Mouse (Mus musculus): Measurements from ENCODE around the gene Sspo.
"Not testable (repeated sequence)": the region's sequence is repeated elsewhere in the genome, so short reads cannot be mapped to it uniquely, and the experiment has no call there.

The Sspo gene

DNA sequence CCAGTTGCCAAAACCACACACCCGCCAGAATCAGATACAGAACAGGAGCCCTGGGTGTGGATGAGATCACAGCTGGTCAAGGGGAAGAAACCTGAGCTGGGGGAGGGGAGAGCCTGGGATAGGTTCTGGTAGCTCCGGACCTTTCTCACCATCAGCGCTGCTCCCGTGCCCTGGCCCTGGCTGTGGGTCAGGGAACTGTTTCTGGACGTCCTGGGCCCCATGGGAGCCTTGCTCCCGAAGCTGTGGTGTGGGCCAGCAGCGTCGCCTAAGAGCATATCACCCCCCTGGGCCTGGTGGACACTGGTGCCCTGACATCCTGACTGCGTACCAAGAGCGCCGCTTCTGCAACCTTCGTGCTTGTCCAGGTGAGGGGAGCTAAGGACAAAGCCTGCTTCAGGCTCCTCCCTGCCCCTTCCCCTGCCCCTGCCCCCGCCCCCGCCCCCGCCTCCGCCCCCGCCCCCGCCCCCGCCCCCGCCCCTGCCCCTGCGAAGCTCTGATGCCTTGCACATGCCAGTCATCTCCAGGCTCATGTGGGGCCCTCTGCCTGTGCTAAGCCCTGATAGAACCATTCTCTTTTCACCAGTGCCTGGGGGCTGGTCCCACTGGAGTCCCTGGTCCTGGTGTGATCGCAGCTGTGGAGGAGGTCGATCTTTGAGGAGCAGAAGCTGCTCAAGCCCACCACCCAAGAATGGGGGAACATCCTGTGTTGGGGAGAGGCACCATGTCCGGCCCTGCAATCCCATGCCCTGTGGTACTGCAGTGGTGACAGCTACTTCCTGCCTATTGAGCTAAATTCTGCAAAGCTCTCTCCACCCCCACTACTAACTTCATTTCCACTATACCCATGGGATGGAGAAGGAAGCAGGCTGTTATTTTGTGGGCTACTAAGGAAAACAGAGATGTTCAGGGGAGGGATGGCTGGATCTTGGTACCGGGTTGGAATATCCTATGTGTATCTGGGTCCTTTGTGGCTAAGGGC is 40.0 kb downstream of the Sspo start:
- no peak for DNase-seq (ENCODE audit: low spot score in 2 of 2)

DNA sequence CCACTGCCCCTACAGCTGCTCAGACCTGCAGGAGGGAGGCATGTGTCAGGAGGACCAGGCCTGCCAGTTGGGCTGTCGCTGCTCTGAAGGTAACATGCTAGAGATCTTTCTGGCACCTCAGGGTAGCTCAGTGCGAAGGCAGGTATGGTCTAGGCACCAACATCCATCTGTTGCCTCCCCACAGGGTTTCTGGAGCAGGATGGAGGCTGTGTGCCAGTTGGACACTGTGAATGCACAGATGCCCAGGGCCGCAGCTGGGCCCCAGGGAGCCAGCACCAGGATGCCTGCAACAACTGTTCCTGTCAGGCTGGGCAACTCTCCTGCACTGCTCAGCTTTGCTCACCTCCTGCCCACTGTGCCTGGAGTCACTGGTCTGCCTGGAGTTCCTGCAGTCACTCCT is 41.7 kb downstream of the Sspo start:
- no peak for DNase-seq (ENCODE audit: low spot score in 2 of 2)

DNA sequence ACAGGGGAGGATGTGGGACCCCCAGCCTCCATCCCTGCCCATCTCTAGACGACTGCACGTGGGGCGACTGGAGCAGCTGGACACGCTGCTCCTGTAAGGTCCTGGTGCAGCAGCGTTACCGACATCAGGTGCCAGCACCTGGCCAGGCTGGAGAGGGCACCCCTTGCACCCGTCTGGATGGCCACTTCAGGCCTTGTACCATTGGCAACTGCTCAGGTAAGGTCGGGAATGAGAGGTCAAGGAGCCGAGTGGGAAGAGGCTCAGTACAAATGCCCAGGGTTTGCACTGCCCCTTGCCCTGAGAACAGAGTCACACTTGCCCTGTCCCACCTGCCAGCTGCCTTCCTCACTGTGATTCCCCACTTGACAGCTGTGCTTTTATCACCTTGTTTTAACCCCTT is 43.3 kb downstream of the Sspo start:
- no peak for DNase-seq (ENCODE audit: low spot score in 2 of 2)

DNA sequence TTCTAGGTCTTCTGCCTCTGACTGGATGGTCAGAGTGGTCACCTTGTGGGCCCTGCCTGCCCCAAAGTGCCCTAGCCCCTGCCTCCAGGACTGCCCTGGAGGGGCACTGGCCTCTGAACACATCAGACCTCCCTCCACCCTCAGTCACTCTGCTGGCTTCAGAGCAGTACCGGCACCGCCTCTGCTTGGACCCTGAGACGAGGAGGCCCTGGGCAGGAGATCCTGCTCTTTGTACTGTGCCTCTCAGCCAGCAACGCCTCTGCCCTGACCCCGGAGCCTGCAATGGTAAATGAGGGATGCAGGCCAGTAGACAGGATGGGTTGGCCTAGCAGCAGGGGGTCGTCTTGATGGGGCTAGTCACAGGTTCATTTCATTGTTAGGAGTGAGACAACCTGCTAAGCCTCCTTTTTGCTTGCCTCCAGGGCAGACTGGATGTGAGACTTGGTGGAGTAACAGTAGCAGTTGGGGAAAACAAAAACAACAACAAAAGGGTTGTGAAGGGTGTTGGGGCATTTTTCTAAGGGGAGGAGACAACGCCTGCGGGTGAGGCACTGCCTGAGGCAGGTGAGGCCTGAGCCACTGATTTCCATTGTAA is 45.2 kb downstream of the Sspo start:
- no peak for DNase-seq (ENCODE audit: low spot score in 2 of 2)

DNA sequence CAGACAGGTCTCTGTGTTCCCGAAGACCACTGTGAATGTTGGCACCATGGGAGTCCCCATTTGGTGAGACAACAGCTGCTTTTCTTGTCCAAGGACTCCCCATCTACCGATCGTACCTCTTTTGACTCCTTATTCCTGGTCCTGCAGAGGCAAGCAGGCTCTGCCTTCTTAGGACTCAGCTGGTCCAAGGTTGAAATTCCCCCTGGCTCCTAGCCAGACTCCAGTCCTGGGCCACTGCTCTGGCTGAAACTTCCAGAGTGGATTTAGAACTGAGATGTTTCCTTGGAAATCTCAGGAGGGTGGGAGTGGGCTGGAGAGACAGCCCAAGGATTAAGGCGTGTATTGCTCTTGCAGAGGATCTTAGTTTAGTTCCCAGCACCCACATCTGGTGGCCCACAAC is 49.5 kb downstream of the Sspo start:
- DNase-seq (ENCODE audit: low spot score in 2 of 2), result no peak

DNA sequence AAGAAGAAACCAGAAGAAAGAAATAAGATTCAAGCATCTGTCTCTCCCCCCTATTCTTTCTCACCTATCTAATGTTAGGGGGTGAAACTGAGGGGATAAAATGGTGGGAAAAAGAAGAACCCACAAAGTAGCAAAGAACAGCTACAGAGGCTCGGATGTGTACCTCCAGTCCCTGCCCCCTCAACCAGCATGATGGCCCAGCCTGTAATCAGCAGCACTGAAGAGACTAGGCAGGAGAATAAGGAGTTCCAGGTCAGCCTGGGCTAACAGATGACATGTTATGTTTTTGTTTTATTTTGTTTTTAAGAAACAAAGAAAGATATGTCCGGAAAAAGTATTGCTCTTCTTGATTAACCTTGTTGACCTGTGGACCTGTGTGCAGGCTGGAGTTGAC is 55.8 kb downstream of the Sspo start:
- no peak for DNase-seq (ENCODE audit: low spot score in 2 of 2)

DNA sequence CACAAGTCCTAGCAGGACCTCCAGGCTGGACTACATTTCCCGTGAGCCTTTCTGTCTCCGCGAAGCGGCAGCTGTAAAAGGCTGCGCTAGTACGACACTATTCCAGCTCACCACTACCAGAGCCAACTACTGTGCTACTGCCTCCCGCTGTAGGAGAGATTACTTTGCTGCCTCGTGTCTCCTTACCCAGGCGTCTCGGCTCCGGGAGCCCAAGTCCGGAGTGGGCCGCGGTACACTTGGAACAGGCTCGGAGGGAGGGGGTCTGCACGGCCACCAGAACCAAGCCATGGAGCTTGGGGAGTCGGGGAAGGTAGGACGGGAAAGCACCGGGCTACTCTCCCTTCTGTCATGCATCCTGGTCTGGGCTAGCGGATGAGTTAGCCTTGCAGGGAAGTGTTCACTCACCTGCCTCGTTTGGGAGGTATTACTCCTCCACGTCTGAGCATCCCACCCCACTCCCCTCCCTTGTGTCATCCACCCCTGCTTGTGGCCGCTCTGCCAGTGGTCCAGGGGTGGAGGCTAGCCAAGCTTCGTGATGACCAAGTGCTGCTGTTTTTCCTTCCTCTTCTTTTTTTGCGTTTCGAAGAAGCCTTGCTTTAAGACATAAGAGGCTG is 56.3 kb downstream of the Sspo start:
- DNase-seq (ENCODE audit: low spot score in 2 of 2), result peak; percentile 16 to 36

DNA sequence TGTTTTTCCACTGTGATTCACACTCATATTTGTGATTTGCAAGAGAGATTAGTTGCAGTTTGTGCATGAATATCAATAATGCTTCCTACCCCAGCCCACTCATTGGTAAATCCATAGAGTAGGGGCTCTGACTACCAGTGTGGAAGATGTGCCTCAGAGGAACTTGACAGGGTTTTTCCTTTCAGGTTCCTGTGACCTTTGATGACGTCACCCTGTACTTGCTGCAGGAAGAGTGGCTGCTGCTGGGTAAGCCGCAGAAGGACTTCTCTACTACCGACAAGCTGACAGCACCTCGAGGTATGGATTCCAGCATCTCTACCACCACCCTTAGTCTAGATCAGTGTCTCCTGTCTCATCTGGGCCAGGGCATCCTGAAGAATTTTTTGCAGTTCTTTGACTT is 60.1 kb downstream of the Sspo start:
- DNase-seq (ENCODE audit: low spot score in 2 of 2), result no peak

DNA sequence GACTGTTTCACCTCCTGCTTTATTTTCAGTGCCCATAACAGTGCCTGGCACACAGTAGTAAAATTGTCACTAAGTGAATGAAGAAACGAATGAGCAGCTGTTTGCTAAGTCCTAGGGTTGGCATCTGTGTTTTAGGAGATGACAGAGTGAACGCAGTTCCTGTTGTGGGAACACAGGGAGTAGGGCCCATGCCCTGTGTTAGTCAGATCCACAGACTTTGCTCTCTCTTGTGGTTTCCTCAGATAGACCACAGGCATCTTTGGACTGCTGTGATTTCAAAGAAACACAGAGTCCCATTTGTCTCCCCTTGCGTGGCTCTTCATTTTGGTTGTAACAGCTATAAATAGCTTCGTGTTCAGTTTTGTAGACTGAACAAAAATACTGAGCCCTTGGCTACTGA is 62.4 kb downstream of the Sspo start:
- no peak for DNase-seq (ENCODE audit: low spot score in 2 of 2)

DNA sequence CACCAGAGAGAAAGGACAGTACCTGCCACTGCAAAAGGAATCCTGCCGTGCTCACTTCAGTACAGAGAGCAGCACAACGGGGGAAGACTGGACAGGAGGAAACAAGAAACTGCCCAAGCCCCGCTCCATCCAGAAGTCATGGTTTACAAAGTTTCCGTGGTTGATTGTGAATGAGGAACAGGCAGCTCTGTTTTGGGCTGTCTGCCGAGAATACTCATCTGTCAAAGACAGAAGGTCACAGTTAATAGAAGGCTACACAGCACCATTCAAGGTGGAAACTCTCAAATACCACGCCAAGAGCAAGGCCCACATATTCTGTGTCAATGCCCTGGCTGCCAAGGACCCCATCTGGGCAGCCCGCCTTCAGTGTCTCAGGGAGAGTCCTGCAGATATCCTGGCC is 63.8 kb downstream of the Sspo start:
- DNase-seq (ENCODE audit: low spot score in 2 of 2), result no peak

DNA sequence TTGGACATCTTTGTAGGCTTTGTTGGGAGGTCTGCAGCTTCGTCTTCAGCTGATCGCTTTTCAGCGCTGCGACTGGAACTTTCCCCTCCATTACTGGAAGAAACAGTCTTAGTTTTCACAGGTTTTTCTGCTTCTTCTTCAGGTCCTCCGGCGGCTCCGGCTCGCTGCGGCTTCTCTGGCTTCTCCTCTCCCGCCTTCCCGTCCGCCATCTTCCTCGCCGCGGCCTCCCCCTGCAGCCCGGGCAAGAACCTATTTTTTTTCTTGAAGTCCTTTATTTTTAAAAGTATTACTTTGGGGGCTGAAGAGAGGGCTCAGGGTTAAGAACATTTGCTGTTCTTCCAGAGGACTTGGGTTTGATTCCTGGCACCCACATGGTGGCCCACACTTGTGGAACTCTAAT is 76.9 kb downstream of the Sspo start:
- DNase-seq (ENCODE audit: low spot score in 2 of 2), result not testable (repeated sequence)

DNA sequence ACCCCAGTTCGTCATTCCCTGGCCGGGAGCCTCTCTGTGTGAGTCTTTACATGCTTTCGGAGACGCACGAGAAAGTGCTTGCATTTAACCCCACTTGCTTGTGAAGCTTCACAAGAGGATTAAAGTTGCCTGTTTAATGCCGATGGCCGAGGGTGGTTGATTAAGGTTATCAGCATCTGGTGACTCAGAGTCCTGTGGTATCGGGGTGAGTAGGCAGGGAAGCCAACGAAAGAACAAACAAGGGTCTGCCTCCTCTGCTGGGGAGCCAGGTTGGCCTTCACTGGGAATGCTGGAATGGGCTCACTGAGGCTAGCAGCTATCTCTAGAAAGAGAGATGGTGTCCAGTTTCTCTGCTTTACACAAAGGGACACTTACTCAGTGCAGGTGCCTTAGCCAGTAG is 79.9 kb downstream of the Sspo start:
- DNase-seq (ENCODE audit: low spot score in 2 of 2), result no peak

DNA sequence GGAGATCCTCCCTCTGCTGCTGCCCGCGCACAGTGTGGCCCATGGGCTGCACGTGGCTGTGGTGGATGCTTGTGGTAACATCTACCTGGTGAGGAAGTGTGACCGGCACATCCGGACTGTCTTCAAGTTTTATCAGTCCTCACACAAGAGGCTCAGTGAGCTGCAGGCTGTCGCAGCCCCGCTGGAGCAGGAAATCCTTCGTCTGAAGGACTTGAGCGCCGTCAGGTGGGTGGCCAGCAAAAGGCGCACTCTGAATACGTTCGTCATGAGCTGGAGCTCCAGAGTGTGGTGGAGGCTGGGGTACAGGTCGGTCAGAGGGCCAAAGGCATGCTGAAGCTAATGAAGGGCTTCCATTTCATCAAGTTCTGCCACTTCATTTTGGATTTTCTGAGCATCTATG is 81.2 kb downstream of the Sspo start:
- no peak for DNase-seq (ENCODE audit: low spot score in 2 of 2)

DNA sequence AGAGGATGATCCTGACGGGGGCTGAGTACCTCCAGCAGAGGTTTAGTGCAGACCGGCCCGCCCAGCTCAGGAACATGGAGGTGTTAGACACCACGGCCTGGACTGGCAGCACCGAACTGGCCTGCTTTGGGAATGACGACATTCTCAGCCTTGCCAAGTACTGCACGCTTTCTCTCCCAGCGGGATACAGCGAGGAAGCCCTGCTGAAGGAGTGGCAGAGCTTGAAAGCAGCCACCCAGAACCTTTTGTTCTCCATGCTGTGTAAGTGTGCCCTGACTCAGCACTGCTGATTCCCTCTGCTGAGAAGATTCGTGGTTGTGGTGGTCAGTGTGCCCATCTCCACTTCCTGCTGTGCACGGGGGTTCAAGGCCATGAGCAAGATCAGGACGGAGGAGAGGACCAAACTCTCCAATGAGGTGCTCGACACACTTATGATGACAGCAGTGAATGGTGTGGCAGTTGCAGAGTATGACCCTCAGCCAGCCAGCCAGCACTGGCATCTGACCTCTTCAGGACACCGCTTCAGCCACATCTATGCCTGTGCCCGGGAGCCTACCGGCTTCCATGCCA is 81.9 kb downstream of the Sspo start:
- no peak for DNase-seq (ENCODE audit: low spot score in 2 of 2)

DNA sequence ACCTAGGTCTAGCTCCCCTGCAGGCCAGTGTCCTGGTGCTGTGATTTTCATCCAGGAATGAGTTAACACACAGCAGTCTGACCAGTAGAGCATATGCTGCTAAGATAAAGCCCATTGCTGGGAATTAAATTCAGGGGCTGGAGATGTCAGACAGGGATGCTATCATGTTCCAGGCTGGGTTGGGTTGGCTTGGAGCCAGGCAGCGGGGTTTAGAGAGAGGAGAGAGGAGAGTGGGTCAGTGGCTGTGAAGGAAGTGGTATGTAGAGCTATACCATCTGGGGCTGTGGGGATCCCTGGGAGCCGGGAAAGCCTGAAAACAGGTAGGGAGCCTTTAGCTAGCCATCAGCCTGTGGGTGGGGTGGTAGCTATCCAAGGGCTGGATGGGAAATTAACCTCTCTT is 82.8 kb downstream of the Sspo start:
- no peak for DNase-seq (ENCODE audit: low spot score in 2 of 2)

DNA sequence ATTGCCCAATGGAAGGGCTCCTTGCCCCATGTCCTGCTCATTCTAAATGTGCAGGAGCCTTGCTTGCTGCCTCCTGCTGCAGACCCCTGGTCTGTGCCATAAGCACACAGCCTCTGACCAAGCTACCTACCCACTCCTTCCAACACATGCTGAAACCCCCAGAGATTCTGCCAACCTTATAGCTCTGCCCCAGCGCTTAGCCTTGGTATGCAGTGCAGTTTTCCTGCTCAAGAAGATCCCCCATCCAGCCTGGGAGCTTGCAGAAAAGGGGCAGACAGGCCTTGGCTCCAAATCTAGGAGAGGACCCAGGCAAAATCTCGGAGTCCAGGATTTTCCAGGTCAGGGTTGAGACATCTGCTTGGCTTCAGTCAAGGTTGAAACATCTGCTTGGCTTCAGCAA is 85.4 kb downstream of the Sspo start:
- DNase-seq (ENCODE audit: low spot score in 2 of 2), result no peak

DNA sequence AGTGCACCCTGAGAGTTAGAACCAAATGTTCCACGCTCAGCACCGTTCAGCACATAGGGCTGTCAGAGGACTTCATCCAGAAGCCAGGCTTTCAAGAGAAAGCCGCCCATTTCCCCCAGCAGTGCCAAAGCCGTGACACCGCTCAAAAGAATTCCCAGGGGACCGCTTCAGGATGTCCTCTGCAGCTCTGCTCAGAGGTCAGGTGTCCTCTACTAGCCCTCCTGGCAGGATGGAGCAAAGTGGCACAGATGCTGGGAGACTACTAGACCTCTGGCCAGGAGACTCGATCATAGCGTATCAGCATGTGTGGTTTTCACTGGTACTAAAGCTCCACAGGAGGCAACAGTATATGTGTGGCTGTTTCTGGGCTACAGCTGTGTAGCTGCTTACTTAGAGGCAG is 86.9 kb downstream of the Sspo start:
- DNase-seq (ENCODE audit: low spot score in 2 of 2), result no peak

DNA sequence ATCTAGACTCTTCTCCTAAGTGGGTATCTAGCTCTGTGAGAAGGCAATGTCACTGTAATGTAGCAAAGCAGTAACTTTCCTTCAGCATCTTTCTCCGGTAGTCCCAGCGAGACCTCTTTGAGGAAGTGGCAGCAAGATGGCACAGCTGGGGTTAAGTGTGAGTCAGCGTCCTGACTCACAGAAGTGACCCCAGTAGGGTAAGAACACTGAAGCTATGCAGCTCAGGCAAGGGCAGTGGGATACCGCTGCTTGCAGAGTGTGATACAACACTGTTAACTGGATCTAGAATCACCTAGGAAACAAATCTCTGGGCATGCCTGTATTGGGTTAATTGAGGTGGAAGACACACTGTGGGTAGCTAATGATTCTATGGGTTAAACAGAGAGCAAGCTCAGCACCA is 88.1 kb downstream of the Sspo start:
- no peak for DNase-seq (ENCODE audit: low spot score in 2 of 2)

DNA sequence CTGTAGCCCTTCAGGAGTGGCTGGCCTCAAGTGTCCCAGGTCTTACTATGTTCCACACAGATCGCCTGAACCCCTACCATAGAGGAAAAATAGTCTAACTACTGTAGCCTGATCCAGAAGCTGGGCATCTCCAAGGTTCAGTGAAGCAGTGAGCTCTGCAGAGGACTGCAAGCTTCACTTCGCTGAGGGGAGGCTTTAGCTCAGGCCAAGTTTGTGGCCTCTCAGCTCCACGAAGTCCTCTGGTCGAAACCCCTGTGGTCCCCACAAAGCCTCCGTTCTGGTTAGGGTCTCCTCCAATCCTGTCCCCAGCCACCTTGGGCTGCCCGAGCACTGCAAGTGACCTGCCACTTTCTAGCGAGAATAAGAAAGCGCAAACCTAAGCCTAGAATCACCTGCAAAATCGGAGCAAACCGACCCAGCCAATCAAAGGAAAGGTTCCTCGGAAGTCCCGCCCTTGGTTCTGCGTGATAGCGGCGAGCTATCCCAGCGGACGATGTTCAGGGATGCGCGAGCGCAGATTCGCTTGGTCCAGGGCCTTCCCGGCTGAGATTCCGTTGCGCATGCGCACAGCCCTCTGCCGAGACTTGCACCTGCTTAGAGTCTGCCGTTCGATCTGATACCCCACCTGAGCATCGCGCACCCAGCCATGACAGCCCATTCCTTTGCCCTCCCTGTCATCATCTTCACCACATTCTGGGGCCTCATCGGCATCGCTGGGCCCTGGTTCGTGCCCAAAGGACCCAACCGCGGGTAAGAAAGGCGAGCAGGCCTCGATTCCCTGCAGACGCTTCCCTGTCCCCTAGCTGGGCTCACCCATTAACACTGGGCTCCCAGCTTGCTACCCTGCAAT is 89.3 kb downstream of the Sspo start, which contains the start of gene Atp6v0e2:
Atp6v0e2 (plus strand) TSS at position 511 of the 850 bp plus-strand sequence.
- DNase-seq (ENCODE audit: low spot score in 2 of 2), result peak in 1 of 2 experiments; percentile 32

DNA sequence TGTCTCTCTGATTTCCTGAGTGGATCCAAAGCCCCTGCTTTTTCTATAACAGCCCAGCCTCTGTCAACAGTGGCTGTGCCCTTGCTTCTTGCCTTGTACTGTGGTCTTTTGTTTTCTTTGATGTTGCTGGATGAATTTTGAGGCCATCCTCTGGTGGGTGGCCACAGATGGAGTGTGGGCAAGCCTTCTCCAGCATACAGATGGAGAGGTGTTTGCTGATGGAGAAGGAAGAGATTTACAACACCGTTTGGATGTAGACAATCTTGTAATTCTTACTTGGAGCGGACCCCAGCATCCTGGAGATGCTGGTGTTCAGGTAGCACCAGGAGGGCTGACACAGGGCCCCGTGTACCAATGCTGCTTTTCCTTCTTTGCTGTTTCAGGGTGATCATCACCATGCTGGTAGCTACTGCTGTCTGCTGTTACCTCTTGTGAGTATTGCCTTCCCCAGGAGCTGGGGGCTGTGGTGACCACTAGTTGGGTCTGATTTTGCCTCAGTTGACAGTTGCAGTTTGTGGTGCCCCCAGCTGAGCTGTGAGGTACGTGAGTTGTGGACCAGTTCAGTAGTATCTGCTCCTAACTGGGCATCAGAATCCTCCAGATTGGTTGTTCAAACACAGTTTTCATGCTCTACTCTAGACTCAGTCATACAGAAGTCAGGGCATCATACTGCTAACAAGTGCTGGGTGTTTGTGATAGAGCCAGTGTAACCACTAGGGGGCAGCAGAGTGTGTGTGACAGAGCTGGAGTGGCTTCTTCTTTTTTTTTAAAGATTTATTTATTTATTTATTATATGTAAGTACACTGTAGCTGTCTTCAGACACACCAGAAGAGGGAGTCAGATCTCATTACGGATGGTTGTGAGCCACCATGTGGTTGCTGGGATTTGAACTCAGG is 91.1 kb downstream of the Sspo start:
- DNase-seq (ENCODE audit: low spot score in 2 of 2), result peak; percentile 29 to 82

DNA sequence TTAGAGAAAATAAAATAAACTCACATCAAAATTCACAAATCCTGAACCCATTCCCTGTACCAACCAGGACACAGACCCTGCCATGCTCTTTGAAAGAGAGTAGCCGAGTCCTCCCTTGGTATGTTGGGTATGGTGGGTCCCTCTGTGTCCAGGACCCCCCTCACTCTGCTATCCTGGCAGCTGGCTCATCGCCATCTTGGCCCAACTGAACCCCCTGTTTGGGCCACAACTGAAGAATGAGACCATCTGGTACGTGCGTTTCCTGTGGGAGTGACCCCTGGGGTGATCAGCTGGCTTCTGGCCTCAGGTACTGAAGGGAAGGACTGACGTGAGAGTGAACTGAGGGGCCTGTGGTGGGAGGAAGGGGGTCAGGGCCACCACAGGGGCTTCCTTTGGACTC is 91.8 kb downstream of the Sspo start:
- no peak for DNase-seq (ENCODE audit: low spot score in 2 of 2)
